Mouse (Mus musculus) liver, adult 2 months (tissue): ENCODE results near the gene Tk1.

Experiments
- CTCF ChIP-seq: fragments of 200-500 bp; IDR thresholded peaks from 2 replicates; pipeline ENCODE4 v1.5.1; 2011; ENCODE audit warnings: low read depth, low read length, control low read depth
- POLR2A ChIP-seq: fragments of 200-500 bp; IDR thresholded peaks from 2 replicates; pipeline ENCODE4 v1.6.1; 2011; ENCODE audit warnings: low read length, control low read depth; ENCODE audit not compliant: insufficient read depth; ENCODE audit errors: extremely low read depth

- TF ChIP-seq CTCF: no peak
- no peak for TF ChIP-seq POLR2A
These were observed 37.4 kb upstream of the Tk1 start for GRCm38 (mm10) chr11:117863174-117863856.
